Mouse (Mus musculus) layer of hippocampus, postnatal 25 days (tissue): Measurements from ENCODE around the gene Bcl7b. TPM values are rescaled to one million over a fixed set of nuclear protein-coding genes. Genes with fewer than 3 reads are reported as not detected.

Source experiments
- DNase-seq, 2 experiments: peaks; one replicate each; pipeline ENCODE4 v3.0.0; 2022; ENCODE audit warnings: mixed read lengths in 2 of 2, low spot score in 1 of 2; ENCODE audit errors: extremely low spot score in 1 of 2
- total RNA-seq, 2 experiments: library from RNA; stranded (reverse); gene quantifications; 2 replicates each; pipeline ENCODE4 v1.2.3; 2021

Bcl7b gene
- 10 to 100 TPM; 49.6 to 53.7 TPM for total RNA-seq

DNA sequence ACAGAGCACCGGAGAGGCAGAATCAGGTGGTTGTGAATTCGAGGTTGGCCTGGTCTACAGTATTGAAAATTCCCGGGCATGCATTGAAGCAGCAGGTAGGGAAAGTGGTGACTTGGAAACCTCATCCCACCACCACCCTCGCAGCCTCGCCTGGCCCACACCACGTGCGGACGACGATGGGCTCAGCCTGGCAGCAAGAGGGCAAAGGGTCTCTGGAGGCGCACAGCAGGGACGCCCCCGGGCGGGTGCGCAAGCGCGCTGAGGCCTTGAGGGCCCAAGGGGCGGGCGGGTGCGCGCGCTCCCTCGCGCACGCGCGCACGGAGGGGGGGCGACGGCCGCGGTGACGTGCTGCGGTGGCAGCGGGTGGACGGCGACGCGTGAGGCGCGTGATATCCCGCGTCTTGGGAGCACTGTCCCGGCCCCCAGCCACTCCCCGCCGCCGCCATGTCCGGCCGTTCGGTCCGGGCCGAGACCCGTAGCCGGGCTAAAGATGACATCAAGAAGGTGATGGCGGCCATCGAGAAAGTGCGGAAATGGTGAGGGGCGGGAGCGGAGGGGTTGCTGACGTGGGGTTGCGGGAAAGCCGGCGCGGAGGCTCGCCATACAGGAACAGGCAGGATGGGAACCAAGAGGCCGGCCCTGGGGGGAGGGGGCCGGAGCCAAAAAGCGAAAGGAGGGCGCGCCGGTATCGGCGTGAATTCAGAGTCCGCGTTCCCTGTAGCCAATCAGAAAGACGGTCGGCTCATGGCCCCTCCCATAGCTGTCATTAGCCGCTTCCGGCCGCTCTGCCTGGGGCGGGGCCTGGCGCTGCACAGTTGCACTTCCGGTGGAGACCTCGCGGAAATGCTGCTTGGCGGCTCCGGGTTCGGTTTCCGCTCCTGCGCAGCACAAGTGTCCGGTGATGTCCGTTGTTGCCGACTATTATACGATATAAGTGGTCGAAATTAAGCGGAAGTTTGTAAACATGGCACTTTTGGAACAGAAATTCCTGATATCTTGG, at the start of gene Bcl7b:
TSS of gene Bcl7b (plus strand) at position 221 of the 1,000 bp plus-strand sequence.
- peak; percentile 83 to 91 for DNase-seq

DNA sequence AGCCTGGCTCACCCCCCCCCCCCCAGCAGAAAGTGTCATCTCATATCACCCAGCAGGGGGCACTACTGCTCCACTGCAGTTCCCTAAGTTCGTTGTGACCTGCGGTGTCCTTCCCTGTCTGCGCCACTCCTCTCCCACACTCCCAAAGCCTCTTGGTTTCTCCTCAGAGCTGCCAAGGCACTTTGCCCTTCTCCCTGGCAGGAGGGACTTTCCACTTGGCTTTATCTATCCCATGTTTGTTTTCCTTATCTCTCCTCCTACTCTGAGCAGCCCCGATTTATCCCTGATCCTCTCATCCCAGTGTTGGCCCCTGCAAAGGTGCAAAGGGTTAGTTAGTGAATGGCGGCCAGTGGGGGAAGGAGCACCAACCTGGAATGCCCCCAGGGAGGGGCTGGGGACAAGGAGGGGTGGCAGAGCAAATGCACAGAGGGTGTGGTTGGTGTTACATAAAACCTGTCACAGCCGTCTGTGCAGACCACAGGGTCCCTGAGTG, 49.4 kb upstream of the Bcl7b start:
- DNase-seq = peak; percentile 48 to 63

DNA sequence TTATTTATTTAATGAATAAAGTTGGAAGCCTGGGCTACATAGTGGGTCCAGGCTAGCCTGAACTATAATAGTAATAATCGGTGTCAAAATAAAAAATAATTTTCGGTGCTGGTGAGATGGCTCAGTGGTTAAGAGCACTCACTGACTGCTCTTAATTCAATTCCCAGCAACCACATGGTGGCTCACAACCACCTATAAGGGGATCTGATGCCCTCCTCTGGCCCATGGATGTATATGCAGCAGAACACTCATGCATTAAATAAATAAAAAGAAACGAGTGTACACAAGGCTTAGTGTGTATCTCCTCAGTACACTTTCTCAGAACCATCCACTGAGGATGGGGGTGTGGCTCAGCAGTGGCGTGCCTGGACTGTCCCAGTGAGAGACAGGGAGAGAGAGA, 47.3 kb upstream of the Bcl7b start:
- DNase-seq = no peak

DNA sequence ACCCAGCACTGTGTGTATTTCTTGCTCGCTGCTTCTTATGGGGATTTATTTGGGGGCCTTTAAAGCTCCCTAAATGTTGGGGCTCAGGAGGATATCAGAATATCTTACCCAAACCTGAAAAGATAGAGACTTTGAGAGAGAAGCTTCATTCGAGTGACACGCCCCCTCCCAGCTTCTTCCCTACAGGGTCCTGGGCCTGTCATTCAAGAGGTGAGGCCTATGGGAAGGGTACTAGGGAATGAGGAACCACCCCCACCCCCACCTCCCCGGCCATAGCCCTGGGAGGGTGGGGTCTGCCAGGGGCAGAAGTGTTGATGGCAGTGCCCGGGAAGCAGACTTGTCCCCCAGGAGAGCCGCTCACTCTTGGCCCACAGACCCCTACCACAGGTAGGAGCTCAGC, 42.0 kb upstream of the Bcl7b start:
- no peak for DNase-seq

DNA sequence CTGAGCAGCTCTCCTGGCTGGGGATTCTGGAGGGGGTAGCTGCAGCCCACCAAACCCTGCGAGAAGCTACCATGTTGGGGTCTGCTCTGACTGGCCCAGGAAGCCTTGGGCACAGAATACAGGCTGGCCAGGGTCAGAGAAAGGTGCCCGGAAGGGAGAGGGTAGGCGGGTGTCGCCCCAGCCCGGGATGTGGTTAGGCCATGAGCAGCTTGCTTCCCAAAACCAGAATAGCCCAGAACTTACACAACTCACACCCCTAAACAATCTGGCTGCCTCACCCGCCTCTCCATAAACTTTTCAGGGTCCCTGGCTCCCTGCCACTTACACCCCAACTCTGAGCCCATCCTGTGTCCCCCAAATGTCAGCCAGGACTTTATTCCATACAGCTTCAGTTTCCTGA, 40.4 kb upstream of the Bcl7b start:
- no peak for DNase-seq

DNA sequence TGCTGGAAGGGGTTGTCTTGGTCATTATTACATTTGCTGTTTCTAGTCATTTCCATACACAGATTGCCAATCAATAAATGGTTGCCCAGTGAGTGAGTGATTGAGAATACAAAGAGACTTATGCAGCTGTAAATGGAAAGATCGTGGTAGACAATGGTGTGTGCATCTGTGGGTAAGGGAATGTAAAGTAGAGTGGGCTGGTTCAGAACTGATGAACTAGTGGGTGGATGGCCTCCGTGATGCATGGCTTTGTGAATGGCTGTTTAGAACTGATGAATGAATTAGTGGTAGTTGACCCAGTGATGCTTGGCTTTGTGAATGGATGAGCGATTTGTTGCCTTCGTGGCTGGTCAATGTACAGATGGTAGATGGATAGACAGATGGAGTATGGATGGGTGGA, 38.3 kb upstream of the Bcl7b start:
- no peak for DNase-seq

DNA sequence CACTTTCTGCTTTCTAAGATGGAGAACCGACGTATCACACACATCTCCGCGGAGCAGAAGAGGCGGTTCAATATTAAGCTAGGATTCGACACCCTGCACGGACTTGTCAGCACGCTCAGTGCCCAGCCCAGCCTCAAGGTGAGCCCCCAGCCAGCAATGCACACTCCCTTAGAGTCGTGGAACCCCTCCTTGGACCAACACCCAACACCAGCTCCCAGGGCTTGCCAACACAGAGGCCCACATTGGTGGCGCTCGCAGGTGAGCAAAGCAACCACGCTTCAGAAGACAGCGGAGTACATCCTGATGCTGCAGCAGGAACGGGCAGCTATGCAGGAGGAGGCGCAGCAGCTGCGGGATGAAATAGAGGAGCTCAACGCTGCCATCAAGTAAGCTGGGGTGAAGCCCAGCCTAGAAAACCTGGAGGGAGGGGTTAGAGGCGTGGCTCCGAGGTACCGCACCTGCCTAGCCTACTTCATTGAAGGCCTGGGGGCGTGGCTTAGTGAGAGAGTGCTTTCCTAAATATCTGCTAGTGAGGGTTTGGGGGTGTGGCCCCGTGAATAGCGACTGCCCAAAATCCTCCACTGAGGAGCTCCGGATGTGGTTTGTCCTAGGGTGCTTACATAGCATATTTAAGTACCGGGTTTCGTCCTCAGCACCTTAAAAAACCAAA, 34.2 kb upstream of the Bcl7b start:
- DNase-seq = no peak

DNA sequence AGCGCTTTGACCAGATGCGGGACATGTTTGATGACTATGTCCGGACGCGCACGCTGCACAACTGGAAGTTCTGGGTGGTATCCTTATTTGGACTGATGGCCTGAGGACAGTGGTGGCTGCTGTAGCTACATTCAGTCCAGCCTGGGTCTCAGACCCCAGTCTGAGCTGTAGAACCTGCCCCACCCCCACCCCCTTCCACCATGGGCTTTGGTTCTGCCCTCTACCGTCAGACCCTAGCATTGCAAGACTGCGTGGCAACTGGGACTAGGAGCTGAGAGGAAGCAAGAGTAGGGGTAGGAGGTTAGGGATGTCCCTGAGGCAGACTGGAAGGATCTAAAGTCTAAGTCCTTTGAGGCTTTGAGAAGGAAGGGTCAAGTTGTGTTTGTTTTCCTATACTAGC, 33.5 kb upstream of the Bcl7b start:
- DNase-seq = peak; percentile 17 to 46

DNA sequence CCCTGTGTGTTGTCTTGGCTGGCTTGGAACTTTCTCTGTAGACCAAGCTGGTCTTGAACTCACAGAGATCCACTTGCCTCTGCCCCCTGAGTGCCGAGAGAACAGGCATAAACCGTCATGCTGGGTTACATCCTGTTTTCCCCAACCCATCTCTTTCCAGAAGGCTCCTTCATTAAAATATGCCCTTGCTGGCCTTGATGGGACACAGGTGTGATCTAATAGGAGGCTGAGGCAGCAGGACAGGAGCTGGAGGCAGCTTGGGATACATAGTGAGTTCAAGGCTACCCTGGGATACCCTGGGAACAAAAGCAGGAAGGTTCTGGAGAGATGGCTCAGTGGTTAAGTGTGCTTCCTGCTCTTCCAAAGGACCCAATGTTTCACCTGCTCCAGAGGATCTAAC, 28.2 kb upstream of the Bcl7b start:
- no peak for DNase-seq

DNA sequence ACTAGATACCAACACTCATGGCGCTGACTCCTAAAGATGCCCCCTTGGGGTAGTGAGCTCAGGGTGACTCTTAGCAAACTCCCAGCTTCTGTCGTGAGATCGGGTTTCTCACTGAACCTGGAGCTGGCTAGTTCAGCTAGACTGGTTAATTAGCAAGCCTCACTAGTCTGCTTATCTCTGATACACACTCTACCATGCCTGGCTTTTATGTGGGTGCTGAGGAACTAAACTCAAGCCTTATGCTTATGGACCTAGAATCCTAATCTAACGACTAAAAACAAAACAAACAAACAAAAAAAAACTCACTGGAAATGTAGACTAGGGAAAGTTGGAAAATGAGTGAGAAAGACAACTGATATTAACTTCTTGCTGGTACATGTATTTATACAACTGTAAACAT, 23.6 kb upstream of the Bcl7b start:
- no peak for DNase-seq

DNA sequence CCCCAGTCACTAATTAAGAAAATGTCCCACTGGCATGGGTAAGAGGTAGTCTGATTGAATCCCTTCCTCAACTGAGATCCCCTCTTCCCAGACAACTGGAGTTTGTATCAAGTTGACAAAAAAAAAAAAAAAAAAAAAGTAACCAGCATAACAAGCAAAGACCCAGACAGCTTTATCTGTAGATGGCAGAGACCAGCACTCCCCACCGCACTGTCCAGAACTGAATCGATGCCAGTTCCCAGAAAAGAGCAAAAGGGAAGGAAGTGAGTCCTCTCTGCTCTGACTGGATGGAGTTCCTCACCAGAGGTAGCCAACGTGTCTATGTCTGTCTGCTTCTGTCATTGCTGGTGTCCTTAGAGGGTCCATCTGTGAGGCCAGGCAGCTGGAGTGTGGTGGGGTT, 22.6 kb upstream of the Bcl7b start:
- DNase-seq = no peak

DNA sequence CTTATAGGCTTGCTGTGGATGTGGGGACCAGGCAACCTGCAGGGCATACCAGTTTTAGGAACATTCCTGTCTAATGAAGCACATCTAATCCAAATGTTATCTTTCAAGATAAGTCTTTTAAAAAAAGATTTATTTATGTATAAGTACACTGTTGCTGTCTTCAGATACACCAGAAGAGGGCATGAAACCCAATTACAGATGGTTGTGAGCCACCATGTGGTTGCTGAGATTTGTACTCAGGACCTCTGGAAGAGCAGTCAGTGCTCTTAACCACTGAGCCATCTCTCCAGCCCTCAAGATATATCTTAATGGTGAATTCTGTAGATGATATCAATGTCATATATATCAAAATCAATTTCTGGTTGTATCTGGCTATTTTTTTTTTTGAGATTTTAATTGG, 22.1 kb upstream of the Bcl7b start:
- no peak for DNase-seq

DNA sequence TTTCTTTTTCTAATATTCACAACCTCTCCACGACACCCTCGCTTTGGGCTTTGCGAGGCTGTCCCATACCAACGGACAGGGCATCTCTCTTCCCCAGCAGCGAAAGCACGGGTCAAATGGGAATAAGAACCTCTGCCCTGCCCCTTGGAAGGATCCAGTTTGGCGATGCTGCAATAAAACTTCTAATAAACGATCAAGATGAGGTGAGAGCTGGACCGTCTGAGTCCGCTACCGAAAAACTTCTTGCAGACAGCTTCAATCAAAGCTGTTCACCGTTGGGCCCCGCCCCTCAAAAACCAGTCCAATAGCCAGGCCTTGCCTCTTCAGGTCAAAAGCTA, 19.4 kb upstream of the Bcl7b start:
- no peak for DNase-seq

DNA sequence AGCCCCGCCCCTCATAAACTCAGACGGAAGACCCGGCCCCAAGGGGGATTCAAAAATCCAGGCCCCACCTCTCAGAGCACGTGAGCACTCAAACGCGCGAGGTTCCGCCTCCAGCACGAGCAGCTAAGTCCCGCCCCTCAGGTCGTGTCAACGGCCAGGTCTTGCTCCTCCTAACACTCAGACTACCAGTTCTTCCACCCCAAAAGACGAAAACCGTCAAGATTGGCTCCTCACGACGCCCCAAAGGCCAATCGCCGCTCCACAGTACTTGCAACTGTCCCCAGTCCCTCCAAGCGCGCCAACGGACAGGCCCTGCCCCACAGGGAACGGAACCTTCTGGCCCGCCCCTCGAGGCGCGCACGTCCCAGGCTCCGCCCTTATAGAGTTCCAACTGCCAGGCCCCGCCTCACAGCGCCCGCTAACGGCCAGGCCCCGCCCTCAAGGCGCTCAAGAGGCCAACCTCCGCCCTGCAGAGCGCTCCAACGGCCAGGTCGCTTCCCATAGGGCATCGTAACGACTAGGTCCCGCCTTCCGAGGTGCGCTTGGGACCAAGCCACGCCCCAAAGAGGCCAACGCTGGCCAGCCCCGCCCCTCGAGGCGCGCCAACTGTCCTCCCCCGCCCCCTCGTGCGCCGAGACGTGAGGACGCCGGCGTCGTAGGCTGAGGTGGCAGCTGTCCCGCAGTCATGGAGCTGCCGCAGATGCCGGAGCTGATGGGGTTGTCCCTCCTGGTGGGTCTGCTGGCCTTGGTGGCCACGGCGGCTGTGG, 18.8 kb upstream of the Bcl7b start, which contains the start of gene Tbl2:
TSS of gene Tbl2 (plus strand) at position 605 of the 767 bp plus-strand sequence.
- peak; percentile 91 to 97 for DNase-seq

DNA sequence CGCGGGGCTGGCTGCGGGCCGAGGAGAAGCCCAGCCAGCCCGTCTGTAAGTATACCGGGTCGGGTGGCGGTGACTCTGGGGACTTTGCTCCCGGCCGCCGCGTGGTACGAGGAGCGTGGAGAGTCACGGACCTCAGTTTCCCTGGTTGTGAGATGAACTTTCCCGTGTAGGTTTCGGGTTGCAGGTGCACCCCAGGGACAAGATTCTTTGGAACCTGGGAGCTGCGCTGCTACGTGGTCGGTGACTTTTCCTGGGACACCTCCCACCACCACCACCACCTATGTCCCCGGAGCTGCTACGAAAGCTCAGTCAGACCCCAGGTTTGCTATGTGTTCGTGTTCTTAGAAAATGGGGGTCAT, 18.3 kb upstream of the Bcl7b start:
- no peak for DNase-seq

DNA sequence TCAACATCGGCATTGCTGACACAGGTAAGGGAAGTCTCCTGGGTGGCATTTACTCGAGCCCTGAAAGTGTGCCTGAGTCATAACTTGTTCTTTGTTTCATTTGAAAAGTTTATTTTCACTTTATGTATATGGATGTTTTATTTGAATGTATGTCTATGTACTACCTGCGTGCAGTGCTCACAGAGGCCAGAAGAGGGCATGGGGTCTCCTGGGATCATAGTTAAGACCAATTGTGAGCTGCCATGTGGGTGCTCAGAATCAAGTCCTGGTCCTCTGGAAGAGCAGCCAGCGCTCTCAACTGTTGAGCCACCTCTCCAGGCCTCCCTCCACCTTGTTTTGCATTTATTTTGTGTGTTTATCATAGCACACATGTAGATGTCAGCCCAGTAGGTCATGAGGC, 11.6 kb upstream of the Bcl7b start:
- no peak for DNase-seq

DNA sequence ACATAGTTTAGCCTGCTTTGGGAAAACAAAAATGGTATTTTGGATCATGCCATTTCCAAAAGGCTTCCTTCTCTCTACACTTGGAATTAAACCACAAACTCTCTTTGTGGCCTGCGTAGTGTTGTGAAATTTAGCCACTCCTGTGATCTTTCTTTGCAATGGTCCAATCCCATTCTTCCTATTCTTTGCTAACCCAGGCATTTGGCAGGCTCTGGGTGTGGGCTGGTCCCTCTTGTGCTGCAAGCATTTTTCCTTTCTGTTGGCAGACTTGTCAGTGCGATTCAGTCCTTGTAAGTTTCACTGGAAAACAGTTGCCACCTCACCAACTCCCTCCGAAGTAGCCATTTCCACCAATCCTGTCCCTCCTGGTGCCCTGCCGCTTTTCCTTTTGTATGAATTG, 6.9 kb upstream of the Bcl7b start:
- DNase-seq = no peak

DNA sequence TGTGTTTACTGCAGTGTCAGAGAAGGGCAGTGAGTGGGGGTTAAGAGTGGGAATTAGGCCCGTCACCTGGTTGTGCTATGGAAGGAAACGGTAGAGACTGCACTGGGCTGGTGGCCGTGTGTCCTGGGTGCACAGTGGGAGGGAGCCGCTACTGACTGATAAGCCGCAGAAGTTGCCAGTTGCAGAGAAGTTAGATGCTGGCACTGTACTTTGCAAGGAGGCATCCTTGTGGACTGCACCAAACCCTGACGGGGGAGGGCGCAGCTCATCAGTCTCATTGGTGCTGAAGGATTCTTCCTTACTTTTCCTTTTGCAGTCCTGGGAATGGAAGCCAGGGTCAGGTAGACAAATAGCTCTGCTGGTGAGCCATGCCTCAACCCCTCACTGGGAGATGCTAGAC, 6.4 kb upstream of the Bcl7b start:
- DNase-seq = no peak

DNA sequence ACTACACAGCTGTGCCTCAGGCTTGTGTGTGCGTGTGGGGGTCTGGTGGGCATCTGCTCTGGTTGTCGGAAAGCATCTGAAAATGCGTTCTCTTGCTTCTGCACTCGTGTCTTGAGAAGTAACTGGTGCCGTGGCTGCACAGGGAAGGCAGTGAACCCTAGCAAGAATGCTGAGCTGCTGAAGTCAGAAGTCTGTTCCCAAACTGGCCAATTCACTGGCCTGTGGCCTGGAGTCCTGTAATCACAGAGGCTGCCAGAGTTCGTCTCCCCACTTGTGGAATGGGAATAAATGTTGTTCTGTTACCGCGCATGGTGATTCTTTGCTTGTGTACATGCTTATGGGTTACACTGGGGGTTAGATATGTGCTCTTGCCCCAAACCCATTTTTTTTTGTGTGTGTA, 5.7 kb upstream of the Bcl7b start:
- no peak for DNase-seq

DNA sequence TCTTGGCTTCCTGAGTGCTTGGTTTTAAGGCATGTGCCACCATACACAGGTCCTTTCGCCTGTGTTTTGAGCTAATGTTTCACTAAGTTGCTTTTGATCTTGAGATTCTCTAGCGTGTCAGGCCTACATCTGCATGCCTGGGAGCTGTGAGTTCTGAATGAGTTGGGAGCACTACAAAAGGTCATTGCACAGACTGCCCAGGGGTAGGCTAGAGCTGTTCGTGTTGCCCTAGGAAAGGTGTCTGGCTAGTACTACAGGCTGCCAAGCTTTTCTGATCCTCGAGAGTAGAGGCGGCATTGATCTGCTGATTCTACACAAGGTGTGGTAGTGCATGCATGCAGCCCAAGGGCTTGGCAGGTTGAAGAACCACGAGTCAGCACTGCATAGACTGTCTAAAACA, 5.3 kb upstream of the Bcl7b start:
- DNase-seq = no peak

DNA sequence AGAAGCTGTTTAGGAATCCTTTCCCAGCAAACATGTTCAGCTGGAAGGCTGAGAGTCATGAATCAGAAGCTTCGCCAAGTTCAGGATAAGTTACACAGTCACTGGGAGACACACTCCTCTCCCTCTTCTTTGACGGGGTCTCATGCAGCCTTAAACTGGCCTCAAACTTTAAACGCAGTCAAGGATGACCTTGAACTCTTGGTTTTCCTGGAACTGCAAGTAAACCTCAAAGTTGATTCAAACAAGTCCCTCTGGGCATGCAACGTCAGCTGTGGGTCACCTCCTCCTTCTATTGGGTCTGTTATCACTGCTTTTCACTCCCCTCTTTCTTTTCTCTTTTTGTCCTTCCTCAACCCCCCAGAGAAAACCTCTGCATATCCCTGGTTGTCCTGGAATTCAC, 1.2 kb upstream of the Bcl7b start:
- DNase-seq = no peak
